9 mouse cellular contexts compared by ENCODE assay signal in the genomic region with DNA sequence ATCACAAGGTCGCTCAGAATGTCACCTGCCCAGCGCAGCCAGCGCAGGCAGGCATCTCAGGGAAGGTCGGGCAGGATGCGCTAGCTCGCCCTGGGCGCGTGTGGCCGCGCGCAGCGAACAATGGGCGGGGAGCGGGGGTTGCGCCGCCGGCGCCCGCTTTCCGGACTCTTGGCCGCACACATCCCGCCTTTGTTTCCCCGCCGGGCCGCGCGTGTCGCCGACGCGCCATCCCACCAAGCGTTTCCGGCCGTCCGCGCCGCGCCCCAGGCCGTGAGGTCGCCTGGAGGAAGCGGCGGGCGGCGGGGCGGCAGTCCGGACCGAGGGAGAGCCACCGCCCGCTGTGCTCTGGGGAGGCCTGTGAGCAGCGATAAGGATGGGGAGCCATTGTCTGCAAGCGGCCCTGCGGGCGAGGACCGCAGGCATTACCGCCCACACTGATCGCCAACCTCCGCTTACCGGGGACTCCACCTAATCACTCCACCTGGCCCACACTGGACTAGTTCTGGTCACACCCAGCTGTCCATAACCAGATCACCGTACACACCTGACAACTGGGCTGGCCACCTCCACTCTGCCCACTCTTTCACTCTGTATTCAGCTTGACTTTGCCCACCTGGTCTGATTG.
DNase-seq lines count a peak whose midpoint lies in the region; ATAC-seq and TF ChIP-seq lines count a peak whose summit lies in the region.
"Had no signal": no experiment of that assay in that cellular context is flagged by ENCODE, and none has a peak within 500 bp of the region (broad histone marks: within the 10 kb centered on the region; RNA-seq: fewer than 3 reads in every experiment).

No protein-coding gene starts in this region.

- TF ChIP-seq EP300 in lung, postnatal 0 days (IDR thresholded peaks at IDR 0.05) = no peak

- DNase-seq in spleen, adult 2 months (ENCODE audit: low read depth in 1 of 2, low spot score in 2 of 2) = peak in 1 of 2 experiments; percentile 3
- DNase-seq in spleen, postnatal 14 days (ENCODE audit: low spot score in 2 of 2) = no peak
- DNase-seq in forebrain, embryonic 10.5 days (ENCODE audit: extremely low spot score, low spot score) = peak; percentile 66
- DNase-seq in lung, postnatal 0 days (ENCODE audit: low spot score) = peak; percentile 74
- DNase-seq in retina, postnatal 7 days (ENCODE audit: low read depth, low spot score) = peak; percentile 9
- no peak for DNase-seq in MN1 (ENCODE audit: low spot score)

- H3K4me3 ChIP-seq in spleen, adult 2 months (ENCODE audit: extremely low read depth, insufficient read depth, insufficient read length) = no peak overlapping the region
- H3K4me3 ChIP-seq in forebrain, embryonic 10.5 days = peak overlapping the region; percentile 67
- peak overlapping the region; percentile 64 for H3K4me3 ChIP-seq in heart, embryonic 13.5 days
- peak overlapping the region; percentile 52 for H3K4me3 ChIP-seq in kidney, embryonic 16.5 days (ENCODE audit: low read length)
- H3K4me3 ChIP-seq in lung, postnatal 0 days (ENCODE audit: low read depth, low read length) = peak overlapping the region; percentile 38

- peak overlapping the region; percentile 83 for H3K9ac ChIP-seq in heart, embryonic 13.5 days
- H3K9ac ChIP-seq in kidney, embryonic 16.5 days (replicated peaks; ENCODE audit: low read length) = peak overlapping the region; percentile 75
- no peak overlapping the region for H3K9ac ChIP-seq in lung, postnatal 0 days (replicated peaks; ENCODE audit: low read depth)

- no peaks in the 10 kb centered on the region for H3K4me1 ChIP-seq in spleen, adult 2 months (ENCODE audit: control insufficient read depth, insufficient read depth, insufficient read length)
- peaks cover 14% of the 10 kb centered on the region for H3K4me1 ChIP-seq in forebrain, embryonic 10.5 days
- peaks cover 27% of the 10 kb centered on the region for H3K4me1 ChIP-seq in heart, embryonic 13.5 days
- H3K4me1 ChIP-seq in kidney, embryonic 16.5 days (ENCODE audit: insufficient read depth, low read length) = 0 out of 2 replicates have a peak, but pooled peaks cover 6% of the 10 kb centered on the region
- 0 out of 2 replicates have a peak, but pooled peaks cover 3% of the 10 kb centered on the region for H3K4me1 ChIP-seq in lung, postnatal 0 days (ENCODE audit: insufficient read depth, low read depth, low read length)

- no peaks in the 10 kb centered on the region for H3K36me3 ChIP-seq in spleen, adult 2 months (ENCODE audit: control insufficient read depth, insufficient read depth, low read length)
- H3K36me3 ChIP-seq in forebrain, embryonic 10.5 days (replicated peaks) = no peaks in the 10 kb centered on the region
- no peaks in the 10 kb centered on the region for H3K36me3 ChIP-seq in heart, embryonic 13.5 days
- H3K36me3 ChIP-seq in kidney, embryonic 16.5 days (ENCODE audit: insufficient read depth, low read length) = no peaks in the 10 kb centered on the region
- no peaks in the 10 kb centered on the region for H3K36me3 ChIP-seq in lung, postnatal 0 days (ENCODE audit: insufficient read depth, low read length)

- WGBS in spleen, adult 2 months = 3% methylated on average over 56 of the region's 59 CpGs
- under 1% methylated on average over 59 of the region's 59 CpGs for WGBS in forebrain, embryonic 10.5 days
- WGBS in heart, embryonic 13.5 days = under 1% methylated on average over 59 of the region's 59 CpGs
- WGBS in kidney, embryonic 16.5 days = 2% methylated on average over 58 of the region's 59 CpGs
- WGBS in lung, postnatal 0 days = under 1% methylated on average over 37 of the region's 59 CpGs

- no peak for TF ChIP-seq CTCF in spleen, adult 2 months (IDR thresholded peaks at IDR 0.05; ENCODE audit: extremely low read depth, insufficient read depth, insufficient read length, insufficient replicate concordance)
- TF ChIP-seq CTCF in lung, postnatal 0 days (IDR thresholded peaks at IDR 0.05) = no peak

- peak overlapping the region; percentile 91 for H3K4me2 ChIP-seq in heart, embryonic 13.5 days
- H3K4me2 ChIP-seq in kidney, embryonic 16.5 days (replicated peaks; ENCODE audit: low read depth, low read length) = peak overlapping the region; percentile 90
- peak overlapping the region; percentile 77 for H3K4me2 ChIP-seq in lung, postnatal 0 days (replicated peaks; ENCODE audit: low read depth, low read length)

- ATAC-seq in heart, embryonic 13.5 days (ENCODE audit: extremely low read depth, insufficient number of reproducible peaks, low FRiP score, low TSS enrichment) = peak; percentile 70; the same call in 1 of the 2 replicates
- peak; percentile 92 for ATAC-seq in kidney, embryonic 16.5 days (ENCODE audit: low FRiP score, low TSS enrichment)
- peak; percentile 97 for ATAC-seq in lung, postnatal 0 days
- ATAC-seq: Patski had no signal

- no peaks in the 10 kb centered on the region for H3K9me3 ChIP-seq in forebrain, embryonic 10.5 days
- no peaks in the 10 kb centered on the region for H3K9me3 ChIP-seq in heart, embryonic 13.5 days
- H3K9me3 ChIP-seq in kidney, embryonic 16.5 days (ENCODE audit: low read length) = no peaks in the 10 kb centered on the region
- no peaks in the 10 kb centered on the region for H3K9me3 ChIP-seq in lung, postnatal 0 days (ENCODE audit: low read length)

- no peaks in the 10 kb centered on the region for H3K27me3 ChIP-seq in spleen, adult 2 months (ENCODE audit: control insufficient read depth, insufficient read depth, low read length)
- H3K27me3 ChIP-seq in forebrain, embryonic 10.5 days (ENCODE audit: poor library complexity, severe bottlenecking) = peaks cover 42% of the 10 kb centered on the region
- no peaks in the 10 kb centered on the region for H3K27me3 ChIP-seq in heart, embryonic 13.5 days (replicated peaks)
- H3K27me3 ChIP-seq in kidney, embryonic 16.5 days (ENCODE audit: insufficient read depth, low read length) = no peaks in the 10 kb centered on the region
- no peaks in the 10 kb centered on the region for H3K27me3 ChIP-seq in lung, postnatal 0 days (replicated peaks; ENCODE audit: insufficient read depth, low read length)
- H3K27me3 ChIP-seq: Patski had no signal

- no peak for TF ChIP-seq POLR2A in spleen, adult 2 months (IDR thresholded peaks at IDR 0.05; ENCODE audit: low read depth, low read length)

- H3K27ac ChIP-seq in spleen, adult 2 months (ENCODE audit: insufficient read depth, low read length) = 0 out of 2 replicates have a peak overlapping the region, but pooled peaks have one; percentile 27
- peak overlapping the region; percentile 94 for H3K27ac ChIP-seq in forebrain, embryonic 10.5 days
- H3K27ac ChIP-seq in heart, embryonic 13.5 days (replicated peaks) = peak overlapping the region; percentile 69
- H3K27ac ChIP-seq in kidney, embryonic 16.5 days (ENCODE audit: low read length) = peak overlapping the region; percentile 65
- no peak overlapping the region for H3K27ac ChIP-seq in lung, postnatal 0 days (ENCODE audit: low read length)

Comparison
In these comparisons a context has a peak if more than half of its experiments do, and no peak if none do; other contexts are left out.
1. DNase-seq: peak in forebrain, embryonic 10.5 days (single experiment), lung, postnatal 0 days (single experiment) and retina, postnatal 7 days (single experiment); none in spleen, postnatal 14 days (0 of 2) and MN1 (single experiment).
2. Peak in every context shown above with its lines, with median percentiles within 50 percentile points of each other: ATAC-seq and H3K4me2 ChIP-seq.